Mouse (Mus musculus) stomach, postnatal 0 days (tissue): ENCODE results near the gene Gas7. TPM values are rescaled to one million over a fixed set of nuclear protein-coding genes. Genes with fewer than 3 reads are reported as not detected.

Source experiments
- ATAC-seq: fragments of 200-750 bp; cut with Nextera tagmentation; 2 replicates; pipeline ENCODE4 v1.8.0; 2017; ENCODE audit not compliant: low FRiP score, low TSS enrichment
- DNase-seq: peaks from one replicate; pipeline ENCODE4 v3.0.0-alpha.2; 2016; ENCODE audit warnings: low spot score
- H3K27ac ChIP-seq: fragments of 300-500 bp; sonication (generic); replicated peaks from 2 replicates; pipeline ENCODE4 v1.5.1; 2014; ENCODE audit warnings: mild to moderate bottlenecking, control low read depth
- H3K27me3 ChIP-seq: fragments of 300-500 bp; sonication (generic); 2 replicates; pipeline ENCODE4 v1.6.1; 2014; ENCODE audit warnings: low read length; ENCODE audit not compliant: control insufficient read depth, insufficient read depth
- H3K36me3 ChIP-seq: fragments of 300-500 bp; sonication (generic); 2 replicates; pipeline ENCODE4 v1.6.1; 2014; ENCODE audit warnings: low read length, mixed read lengths; ENCODE audit not compliant: control insufficient read depth, insufficient read depth
- H3K4me1 ChIP-seq: fragments of 300-500 bp; sonication (generic); replicated peaks from 2 replicates; pipeline ENCODE4 v1.6.1; 2014; ENCODE audit warnings: antibody characterized with exemption; ENCODE audit not compliant: control insufficient read depth, insufficient read depth
- H3K4me2 ChIP-seq: fragments of 300-500 bp; sonication (generic); replicated peaks from 2 replicates; pipeline ENCODE4 v1.6.1; 2014; ENCODE audit warnings: low read depth, mild to moderate bottlenecking, control low read depth, moderate library complexity
- H3K4me3 ChIP-seq: fragments of 300-500 bp; sonication (generic); 2 replicates; pipeline ENCODE4 v1.5.1; 2014; ENCODE audit warnings: low read depth, low read length, control low read depth
- H3K9ac ChIP-seq: fragments of 300-500 bp; sonication (generic); 2 replicates; pipeline ENCODE4 v1.6.1; 2014; ENCODE audit warnings: mild to moderate bottlenecking, low read length, control low read depth, mixed read lengths
- H3K9me3 ChIP-seq: fragments of 300-500 bp; sonication (generic); 2 replicates; pipeline ENCODE4 v1.6.1; 2016; ENCODE audit warnings: low read length; ENCODE audit not compliant: control insufficient read depth
- CTCF ChIP-seq: IDR thresholded peaks from 2 replicates; pipeline ENCODE4 v1.5.1; 2016; ENCODE audit warnings: antibody characterized with exemption, low read depth, mild to moderate bottlenecking, moderate library complexity
- EP300 ChIP-seq: optimal IDR thresholded peaks from 2 replicates; pipeline ENCODE3; 2016; ENCODE audit warnings: antibody characterized with exemption
- WGBS: fragments of 180-500 bp; shearing (Covaris S2); extraction: QIAGEN DNeasy Blood & Tissue Kit; methylation state at CpG from one replicate; pipeline ENCODE4 v1.1.7; 2014; 5-methylcytosine and 5-hydroxymethylcytosine counted together
- polyA plus RNA-seq: library from polyadenylated mRNA; unstranded; fragments of >200 nt; fragmentation: Nextera tagmentation; extraction: Ambion mirVana; gene quantifications from 2 replicates; pipeline ENCODE4 v1.2.1, GENCODE M21; 2015

The Gas7 gene
- polyA plus RNA-seq, 1 experiment from 2014 or later, result 18.3 TPM

DNA sequence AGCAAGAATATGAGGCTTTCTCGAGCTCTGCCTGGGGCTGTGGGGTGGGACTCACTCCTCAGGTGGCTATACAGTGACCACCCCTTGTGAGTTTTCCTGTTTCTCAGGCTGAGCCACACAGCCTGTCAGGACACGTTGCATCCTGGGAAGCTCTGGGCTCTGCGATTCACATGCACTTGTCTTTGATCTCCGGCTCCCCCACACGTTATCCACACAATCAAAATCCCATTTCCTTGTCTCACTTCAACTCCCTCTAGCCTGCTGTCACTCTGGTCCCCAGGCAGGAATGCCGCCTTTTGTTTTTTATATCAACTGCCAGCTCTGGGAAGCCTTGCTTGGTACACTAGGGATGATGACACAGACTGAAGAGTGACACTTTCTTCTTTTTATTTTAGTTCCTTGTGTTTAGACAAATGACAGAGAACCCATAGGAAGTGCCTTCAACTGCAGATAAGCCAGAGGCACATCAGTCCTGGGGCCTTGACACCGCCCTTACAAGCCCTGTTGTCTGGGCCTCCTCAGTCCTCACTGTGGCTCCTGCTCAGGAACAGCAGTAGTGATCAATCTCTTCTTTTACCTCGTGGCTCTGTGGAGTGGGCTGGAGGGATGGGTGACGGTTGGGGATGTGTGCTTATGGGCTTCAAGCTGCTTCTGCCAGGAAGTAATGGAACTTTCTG is 103.7 kb downstream of the Gas7 start:
- Histone ChIP-seq H3K9ac (0 out of 2 replicates have a peak overlapping the region, but pooled peaks have one; percentile 18), H3K27me3 (no peaks in the 10 kb centered on the region), H3K27ac (peak overlapping the region; percentile 73), H3K4me1 (peaks cover 2% of the 10 kb centered on the region; the same call in 1 of the 2 replicates), H3K36me3 (no peaks in the 10 kb centered on the region), H3K4me2 (no peak overlapping the region), H3K4me3 (no peak overlapping the region), H3K9me3 (no peaks in the 10 kb centered on the region)
- TF ChIP-seq EP300 (no peak), CTCF (no peak)
- 38% methylated on average over 9 of the region's 9 CpGs for WGBS
- DNase-seq (no peak), ATAC-seq (no peak)

DNA sequence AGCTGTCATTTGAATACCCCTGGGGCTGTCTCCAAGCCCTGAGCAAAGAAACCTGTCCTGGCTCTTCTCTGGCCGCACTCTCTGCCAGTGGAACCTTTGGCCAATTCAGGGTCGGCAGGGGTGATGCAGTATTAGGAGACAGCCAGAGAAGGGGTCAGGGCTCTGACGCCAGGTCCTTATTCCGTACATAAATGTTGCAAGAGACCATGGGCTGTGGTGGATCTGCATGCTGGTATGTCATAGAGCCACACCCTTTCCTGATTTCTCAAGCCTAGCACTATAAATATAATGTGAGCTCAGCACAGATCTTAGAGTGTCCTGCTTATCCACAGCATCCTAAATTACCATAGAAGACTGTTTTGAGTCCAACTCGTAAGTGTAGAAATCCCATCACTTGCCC is 104.3 kb downstream of the Gas7 start:
- 64% methylated on average over 5 of the region's 5 CpGs for WGBS
- Histone ChIP-seq H3K9ac (0 out of 2 replicates have a peak overlapping the region, but pooled peaks have one; percentile 18), H3K27ac (peak overlapping the region; percentile 73), H3K4me1 (peaks cover 2% of the 10 kb centered on the region; the same call in 1 of the 2 replicates), H3K36me3 (no peaks in the 10 kb centered on the region), H3K9me3 (no peaks in the 10 kb centered on the region), H3K27me3 (no peaks in the 10 kb centered on the region), H3K4me3 (no peak overlapping the region), H3K4me2 (no peak overlapping the region)
- no peak for TF ChIP-seq CTCF
- TF ChIP-seq EP300, result no peak
- ATAC-seq (peak; percentile 16; the same call in 1 of the 2 replicates), DNase-seq (no peak)

DNA sequence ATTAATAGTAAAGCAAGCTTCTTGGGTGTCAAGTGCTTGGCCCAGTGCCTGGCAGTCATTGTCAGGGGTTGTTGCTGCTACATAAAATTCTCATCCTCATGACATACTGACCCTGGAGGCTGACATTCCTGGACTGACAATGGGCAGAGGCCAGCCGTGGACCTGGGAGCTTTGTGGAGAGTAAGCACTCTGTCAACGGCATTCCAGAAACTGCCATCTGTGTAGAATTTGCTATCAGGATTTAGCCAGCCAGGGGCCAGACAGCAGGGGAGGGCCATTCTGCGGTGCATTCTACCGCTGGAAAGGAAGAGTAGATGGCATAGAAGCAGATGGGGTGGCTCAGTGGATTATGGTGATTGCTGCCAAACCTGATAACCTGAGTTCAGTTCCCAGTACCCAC is 106.4 kb downstream of the Gas7 start:
- no peaks in the 10 kb centered on the region for H3K27me3 ChIP-seq
- H3K4me1 ChIP-seq, result peaks cover 2% of the 10 kb centered on the region; the same call in 1 of the 2 replicates
- WGBS, result 51% methylated on average over 4 of the region's 4 CpGs
- TF ChIP-seq EP300 (no peak), CTCF (no peak)
- H3K9me3 ChIP-seq, result no peaks in the 10 kb centered on the region
- no peak overlapping the region for H3K27ac ChIP-seq
- no peak overlapping the region for H3K4me3 ChIP-seq
- ATAC-seq, result no peak
- no peak for DNase-seq
- no peak overlapping the region for H3K9ac ChIP-seq
- H3K4me2 ChIP-seq, result no peak overlapping the region
- no peaks in the 10 kb centered on the region for H3K36me3 ChIP-seq

DNA sequence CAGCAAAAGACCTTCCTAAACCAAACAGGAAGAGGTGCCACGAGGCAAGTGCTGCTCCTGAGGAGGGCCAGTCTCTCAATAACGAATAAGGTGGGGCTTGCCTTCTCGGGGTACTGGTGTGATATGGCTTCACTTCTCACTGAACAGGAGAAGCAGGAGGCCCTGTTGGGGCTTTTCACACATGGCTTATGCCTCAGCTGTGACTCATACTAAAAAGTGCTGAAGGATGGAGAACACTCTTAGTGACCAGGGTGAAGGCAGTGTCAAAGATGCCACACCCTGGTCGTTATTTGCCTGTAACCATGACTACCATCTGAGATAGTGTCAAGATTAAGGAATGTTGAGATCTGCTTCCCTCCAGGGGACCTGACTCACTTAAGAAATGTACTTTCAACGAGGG is 107.9 kb downstream of the Gas7 start:
- 22% methylated on average over 5 of the region's 5 CpGs for WGBS
- no peaks in the 10 kb centered on the region for H3K36me3 ChIP-seq
- no peak overlapping the region for H3K4me3 ChIP-seq
- H3K4me2 ChIP-seq, result no peak overlapping the region
- H3K27ac ChIP-seq, result peak overlapping the region; percentile 45; the same call in 1 of the 2 replicates
- peak; percentile 78 for ATAC-seq
- TF ChIP-seq CTCF, result no peak
- TF ChIP-seq EP300, result no peak
- H3K9ac ChIP-seq, result no peak overlapping the region
- H3K4me1 ChIP-seq, result peaks cover 2% of the 10 kb centered on the region
- no peaks in the 10 kb centered on the region for H3K9me3 ChIP-seq
- H3K27me3 ChIP-seq, result no peaks in the 10 kb centered on the region
- DNase-seq, result no peak

DNA sequence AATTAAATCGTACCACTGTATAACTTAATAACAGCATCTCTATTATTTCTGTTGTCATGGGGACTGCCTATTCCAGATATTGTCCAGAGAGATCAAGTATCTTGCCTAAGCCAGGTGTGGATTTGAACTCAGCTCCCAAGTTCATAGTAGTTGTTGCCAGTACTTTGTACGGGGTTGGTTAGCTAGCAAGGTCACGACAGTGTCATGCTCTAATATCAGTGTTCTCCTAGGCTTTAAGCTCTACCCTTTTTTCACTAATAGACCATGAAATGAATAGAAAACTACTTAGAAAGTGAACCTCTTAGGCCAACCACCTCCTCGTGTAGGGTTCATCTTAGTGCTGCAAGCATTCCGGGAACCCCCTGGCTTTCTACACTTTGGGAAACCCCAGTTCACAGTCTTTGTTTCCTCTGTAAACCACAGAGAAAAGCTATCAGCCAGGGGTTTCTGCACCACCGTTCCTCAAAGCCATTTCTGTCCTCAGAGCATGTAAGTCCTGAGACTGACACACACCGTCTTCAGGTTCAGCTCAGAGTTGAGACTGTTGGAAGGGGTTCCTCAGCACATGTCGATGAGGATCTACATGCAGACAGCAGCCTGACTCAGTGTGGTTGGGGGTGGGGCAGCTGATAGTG is 108.9 kb downstream of the Gas7 start:
- peaks cover 2% of the 10 kb centered on the region for H3K4me1 ChIP-seq
- H3K27ac ChIP-seq, result no peak overlapping the region
- 81% methylated on average over 8 of the region's 8 CpGs for WGBS
- no peaks in the 10 kb centered on the region for H3K27me3 ChIP-seq
- no peaks in the 10 kb centered on the region for H3K9me3 ChIP-seq
- no peak overlapping the region for H3K9ac ChIP-seq
- no peak overlapping the region for H3K4me2 ChIP-seq
- TF ChIP-seq CTCF, result no peak
- TF ChIP-seq EP300, result no peak
- H3K36me3 ChIP-seq, result no peaks in the 10 kb centered on the region
- no peak for ATAC-seq
- DNase-seq, result no peak
- no peak overlapping the region for H3K4me3 ChIP-seq

DNA sequence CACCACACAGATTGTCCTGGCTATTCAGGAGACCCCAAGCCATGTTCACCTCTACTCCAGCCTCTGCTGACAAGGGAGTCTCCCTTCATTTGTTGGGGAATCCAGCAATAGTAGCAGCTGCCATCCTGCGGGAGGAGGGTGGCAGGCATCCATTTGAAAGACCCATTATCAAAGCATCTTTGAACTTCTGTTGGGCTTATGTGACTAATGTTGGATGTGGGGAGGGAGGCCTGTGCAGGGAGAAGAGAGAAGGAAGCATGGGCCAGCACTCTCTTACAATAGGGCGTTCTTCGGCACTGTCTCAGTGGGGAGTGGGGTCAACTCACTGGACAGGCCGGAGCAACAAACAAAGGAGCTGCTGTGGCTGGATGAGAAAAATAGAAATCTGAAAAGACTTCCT is 110.3 kb downstream of the Gas7 start:
- Histone ChIP-seq H3K9ac (no peak overlapping the region), H3K9me3 (no peaks in the 10 kb centered on the region), H3K36me3 (no peaks in the 10 kb centered on the region), H3K27ac (no peak overlapping the region), H3K27me3 (no peaks in the 10 kb centered on the region), H3K4me3 (no peak overlapping the region), H3K4me1 (no peaks in the 10 kb centered on the region; the same call in 1 of the 2 replicates), H3K4me2 (no peak overlapping the region)
- WGBS, result 93% methylated on average over 4 of the region's 4 CpGs
- no peak for TF ChIP-seq EP300
- no peak for DNase-seq
- no peak for ATAC-seq
